Mouse (Mus musculus) limb, embryonic 15.5 days (tissue): ENCODE measurements at regions not wholly inside any gene's neighbourhood (a gene's known extent, or its start where the extent isn't known, plus 50 kb on each side); places are given as distances from the start of the nearest gene placed in this dataset.
"Not testable (repeated sequence)": the region's sequence is repeated elsewhere in the genome, so short reads cannot be mapped to it uniquely, and the experiment has no call there.

Experiments
- ATAC-seq: fragments of 200-750 bp; cut with Nextera tagmentation; 2 replicates; pipeline ENCODE4 v1.8.0; 2017; ENCODE audit warnings: low read depth, moderate TSS enrichment; ENCODE audit not compliant: insufficient number of reproducible peaks, low FRiP score, low TSS enrichment
- H3K27ac ChIP-seq: fragments of 300-500 bp; sonication (generic); 2 replicates; pipeline ENCODE4 v1.5.1; 2015; ENCODE audit warnings: moderate library complexity, mild to moderate bottlenecking, inconsistent platforms
- H3K27me3 ChIP-seq: fragments of 300-500 bp; sonication (generic); 2 replicates; pipeline ENCODE4 v1.6.1; 2015; ENCODE audit warnings: inconsistent platforms
- H3K36me3 ChIP-seq: fragments of 300-500 bp; sonication (generic); 2 replicates; pipeline ENCODE4 v1.6.1; 2015; ENCODE audit warnings: inconsistent platforms
- H3K4me1 ChIP-seq: fragments of 300-500 bp; sonication (generic); 2 replicates; pipeline ENCODE4 v1.6.1; 2015; ENCODE audit warnings: inconsistent platforms
- H3K4me2 ChIP-seq: fragments of 300-500 bp; sonication (generic); 2 replicates; pipeline ENCODE4 v1.6.1; 2015; ENCODE audit warnings: mild to moderate bottlenecking, inconsistent platforms
- H3K4me3 ChIP-seq: fragments of 300-500 bp; sonication (generic); 2 replicates; pipeline ENCODE4 v1.5.1; 2015; ENCODE audit warnings: mild to moderate bottlenecking, inconsistent platforms
- H3K9ac ChIP-seq: fragments of 300-500 bp; sonication (generic); 2 replicates; pipeline ENCODE4 v1.6.1; 2015; ENCODE audit warnings: inconsistent platforms
- H3K9me3 ChIP-seq: fragments of 300-500 bp; sonication (generic); 2 replicates; pipeline ENCODE4 v1.6.1; 2016; ENCODE audit warnings: inconsistent platforms
- WGBS: fragments of 180-500 bp; shearing (Covaris S2); methylation state at CpG from one replicate; pipeline ENCODE4 v1.1.7; 2015; 5-methylcytosine and 5-hydroxymethylcytosine counted together

DNA sequence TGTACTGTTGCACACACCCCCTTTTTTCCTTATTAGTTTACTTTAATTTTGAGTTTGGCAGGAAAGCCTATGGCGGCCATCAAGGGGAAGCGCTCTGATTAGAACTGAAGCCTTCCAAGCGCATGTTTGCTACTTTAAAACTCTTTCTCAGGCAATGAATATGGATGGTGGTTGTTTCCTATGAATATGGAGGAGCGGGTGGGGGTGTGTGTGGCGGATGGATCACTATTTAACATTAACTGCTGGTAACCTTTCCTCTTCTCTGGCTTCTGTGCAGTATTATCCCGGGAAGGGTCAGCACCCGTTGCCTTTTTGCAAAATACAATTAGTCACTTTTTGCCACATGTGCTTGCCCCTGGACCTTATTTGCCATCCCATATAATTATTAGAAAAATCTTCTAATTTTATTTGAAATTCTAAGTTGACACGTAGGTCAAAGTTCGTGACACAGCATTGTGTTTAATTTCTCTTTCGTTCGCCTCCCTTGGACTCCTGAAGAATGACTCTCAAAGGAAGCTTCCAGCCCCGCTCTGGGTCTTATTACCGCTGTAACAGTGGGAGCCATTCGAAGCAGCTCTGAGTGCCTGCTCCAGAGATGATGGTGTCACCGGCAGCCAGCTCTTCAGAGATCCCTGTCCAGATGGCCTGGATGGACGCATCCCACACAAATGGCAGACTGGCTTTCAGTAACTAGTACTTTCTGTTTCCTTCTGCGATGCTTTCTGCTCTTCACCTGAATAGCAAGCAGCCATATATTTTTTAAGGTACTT, 302.0 kb downstream of the Vrk1 start:
- no peak overlapping the region for H3K9ac ChIP-seq
- no peak overlapping the region for H3K4me3 ChIP-seq
- no peak overlapping the region for H3K4me2 ChIP-seq
- peaks cover 14% of the 10 kb centered on the region; the same call in 1 of the 2 replicates for H3K27me3 ChIP-seq
- WGBS = 81% methylated on average over 17 of the region's 17 CpGs
- H3K9me3 ChIP-seq = no peaks in the 10 kb centered on the region
- H3K36me3 ChIP-seq = no peaks in the 10 kb centered on the region
- peaks cover 8% of the 10 kb centered on the region for H3K4me1 ChIP-seq
- H3K27ac ChIP-seq = no peak overlapping the region
- ATAC-seq = no peak

DNA sequence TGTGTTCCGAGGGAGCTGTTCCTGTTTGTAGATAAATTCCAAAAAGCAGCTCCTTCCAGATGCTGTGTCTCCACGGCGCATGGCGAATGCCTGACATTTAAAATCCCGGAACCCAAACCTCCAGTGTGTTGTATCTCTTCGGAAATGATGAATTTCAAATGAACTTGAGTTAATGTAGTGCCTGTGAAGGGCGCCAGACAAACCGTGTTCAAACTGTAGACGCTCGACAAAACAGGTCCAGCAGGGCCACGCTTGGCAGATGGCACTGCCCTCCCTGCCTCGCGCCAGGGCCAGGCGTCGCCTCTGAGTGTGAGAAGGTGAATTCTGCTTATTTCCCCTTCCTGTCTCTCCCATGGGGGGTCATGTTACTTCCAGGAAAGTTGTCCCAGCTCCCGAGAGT, 307.7 kb downstream of the Vrk1 start:
- ATAC-seq = no peak
- 86% methylated on average over 16 of the region's 16 CpGs for WGBS
- H3K36me3 ChIP-seq = no peaks in the 10 kb centered on the region
- H3K4me3 ChIP-seq = no peak overlapping the region
- no peak overlapping the region for H3K4me2 ChIP-seq
- H3K27ac ChIP-seq = no peak overlapping the region
- no peaks in the 10 kb centered on the region for H3K9me3 ChIP-seq
- H3K9ac ChIP-seq = no peak overlapping the region
- no peaks in the 10 kb centered on the region for H3K4me1 ChIP-seq
- no peaks in the 10 kb centered on the region for H3K27me3 ChIP-seq

DNA sequence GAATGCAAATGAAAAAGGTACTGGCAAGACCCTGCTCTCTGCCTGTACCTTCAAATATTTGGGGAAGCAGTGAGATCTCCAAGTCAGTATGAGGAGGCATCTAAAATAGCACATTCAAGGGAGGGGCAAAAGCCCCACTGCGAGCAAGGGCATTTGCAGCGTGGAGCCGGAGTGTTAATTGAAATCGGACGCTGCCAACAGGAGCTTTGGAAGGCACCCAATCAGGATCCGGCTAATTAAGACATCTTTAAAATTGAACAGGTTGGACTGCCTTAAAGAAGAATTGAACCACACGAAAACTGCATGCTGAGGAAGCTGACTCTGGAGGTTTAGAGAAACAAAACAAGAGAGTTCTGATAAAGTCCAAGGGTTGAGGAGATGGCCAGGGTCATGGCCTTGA, 311.5 kb downstream of the Vrk1 start:
- H3K4me3 ChIP-seq = no peak overlapping the region
- no peaks in the 10 kb centered on the region for H3K4me1 ChIP-seq
- no peak overlapping the region for H3K4me2 ChIP-seq
- 0 out of 2 replicates have a peak, but pooled peaks cover 4% of the 10 kb centered on the region for H3K27me3 ChIP-seq
- H3K9me3 ChIP-seq = no peaks in the 10 kb centered on the region
- ATAC-seq = no peak
- WGBS = 44% methylated on average over 7 of the region's 7 CpGs
- H3K9ac ChIP-seq = no peak overlapping the region
- H3K27ac ChIP-seq = no peak overlapping the region
- no peaks in the 10 kb centered on the region for H3K36me3 ChIP-seq

DNA sequence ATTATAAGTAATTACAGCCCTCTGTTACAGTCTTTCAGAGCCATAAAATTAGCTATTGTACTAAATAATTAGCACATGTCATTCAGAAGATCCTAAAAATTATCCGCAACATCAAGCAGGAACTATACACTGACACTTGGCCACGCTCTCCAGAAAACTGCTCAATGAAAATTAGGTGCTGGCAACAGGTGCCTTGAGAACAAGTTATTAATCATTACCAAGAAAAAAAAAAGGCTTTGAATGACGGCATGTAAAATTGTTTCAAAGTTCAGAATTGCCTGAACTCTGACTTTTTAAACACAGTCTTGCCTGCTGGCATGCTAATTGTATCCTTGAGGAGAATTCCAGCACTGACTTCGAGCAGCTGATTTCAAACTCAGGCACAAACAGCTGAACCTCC, 316.6 kb downstream of the Vrk1 start:
- Histone ChIP-seq H3K27ac (no peak overlapping the region), H3K36me3 (no peaks in the 10 kb centered on the region), H3K4me1 (no peaks in the 10 kb centered on the region), H3K9me3 (no peaks in the 10 kb centered on the region), H3K27me3 (0 out of 2 replicates have a peak, but pooled peaks cover 4% of the 10 kb centered on the region), H3K4me2 (no peak overlapping the region), H3K9ac (no peak overlapping the region), H3K4me3 (no peak overlapping the region)
- WGBS = 45% methylated on average over 4 of the region's 4 CpGs
- no peak for ATAC-seq

DNA sequence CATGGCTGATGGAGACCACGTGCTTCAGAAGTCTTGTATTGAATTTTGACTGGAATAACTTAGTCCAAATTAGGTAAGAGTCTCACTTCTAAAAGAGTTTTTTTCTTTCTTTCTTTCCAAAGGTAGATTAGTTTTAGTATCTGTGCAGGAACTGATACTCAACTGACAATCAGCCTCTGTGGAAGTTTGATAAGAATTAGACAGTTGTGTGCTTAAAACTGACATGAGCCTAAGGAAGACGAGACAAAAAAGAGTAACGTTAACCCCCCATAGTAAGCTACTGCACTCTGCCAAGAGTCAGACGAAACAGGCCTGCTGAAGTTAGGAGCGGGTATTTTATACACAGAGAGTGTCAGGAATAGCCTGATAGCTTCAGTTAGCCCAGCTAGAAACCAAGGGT, 317.3 kb downstream of the Vrk1 start:
- Histone ChIP-seq H3K4me1 (no peaks in the 10 kb centered on the region), H3K4me3 (no peak overlapping the region), H3K27ac (no peak overlapping the region), H3K27me3 (0 out of 2 replicates have a peak, but pooled peaks cover 4% of the 10 kb centered on the region), H3K36me3 (no peaks in the 10 kb centered on the region), H3K4me2 (no peak overlapping the region), H3K9me3 (no peaks in the 10 kb centered on the region), H3K9ac (no peak overlapping the region)
- 73% methylated on average over 5 of the region's 5 CpGs for WGBS
- ATAC-seq = no peak

DNA sequence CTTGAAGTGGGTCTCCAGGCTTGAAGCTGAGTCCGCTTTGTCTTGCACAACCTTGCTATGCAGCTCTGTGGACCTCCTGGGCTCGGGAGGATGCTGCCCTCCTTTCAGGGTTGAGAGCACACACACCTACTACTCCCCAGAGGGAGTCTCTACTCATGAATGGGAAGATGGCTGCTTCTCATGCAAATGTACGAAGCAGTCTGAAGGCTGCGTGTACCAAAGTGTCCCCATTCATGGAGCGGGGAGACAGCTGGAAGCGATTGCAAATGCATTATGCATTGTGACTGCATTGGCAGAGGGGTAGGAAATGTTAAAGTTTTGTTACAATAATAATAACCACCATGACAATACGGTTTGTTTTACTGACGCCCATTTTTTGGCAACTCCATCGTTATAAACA, 347.8 kb downstream of the Vrk1 start:
- WGBS = 73% methylated on average over 9 of the region's 9 CpGs
- H3K27me3 ChIP-seq = no peaks in the 10 kb centered on the region
- ATAC-seq = no peak

DNA sequence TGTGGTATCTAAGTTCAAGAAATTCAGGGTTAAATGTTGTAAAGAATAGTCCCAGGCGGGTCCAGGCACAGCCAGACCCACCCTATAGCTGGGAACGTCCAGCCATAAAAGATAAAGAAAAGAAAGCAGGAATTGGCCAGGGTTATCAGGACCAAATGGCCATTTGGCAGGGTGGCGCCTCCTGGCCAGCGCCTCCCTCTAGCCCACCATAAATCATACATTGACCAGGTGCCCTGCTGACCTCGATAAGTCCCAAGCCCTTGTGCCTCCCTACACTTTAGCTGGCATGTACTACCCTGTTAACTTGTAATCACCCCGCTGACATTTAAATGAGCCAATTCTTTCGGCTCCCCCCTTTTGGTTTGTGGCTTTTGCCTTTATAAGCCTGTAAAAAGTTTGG, 351.6 kb downstream of the Vrk1 start:
- H3K9ac ChIP-seq, H3K9me3 ChIP-seq, H3K4me1 ChIP-seq, H3K4me2 ChIP-seq, H3K36me3 ChIP-seq, ATAC-seq, H3K27ac ChIP-seq, H3K4me3 ChIP-seq, H3K27me3 ChIP-seq: not testable (repeated sequence)
- 24% methylated on average over 7 of the region's 7 CpGs for WGBS

More for the DNA sequence above, 347.8 kb downstream of the Vrk1 start:
- Histone ChIP-seq H3K9ac (no peak overlapping the region), H3K4me3 (no peak overlapping the region), H3K27ac (no peak overlapping the region), H3K4me1 (no peaks in the 10 kb centered on the region), H3K4me2 (no peak overlapping the region), H3K9me3 (no peaks in the 10 kb centered on the region), H3K36me3 (no peaks in the 10 kb centered on the region)

DNA sequence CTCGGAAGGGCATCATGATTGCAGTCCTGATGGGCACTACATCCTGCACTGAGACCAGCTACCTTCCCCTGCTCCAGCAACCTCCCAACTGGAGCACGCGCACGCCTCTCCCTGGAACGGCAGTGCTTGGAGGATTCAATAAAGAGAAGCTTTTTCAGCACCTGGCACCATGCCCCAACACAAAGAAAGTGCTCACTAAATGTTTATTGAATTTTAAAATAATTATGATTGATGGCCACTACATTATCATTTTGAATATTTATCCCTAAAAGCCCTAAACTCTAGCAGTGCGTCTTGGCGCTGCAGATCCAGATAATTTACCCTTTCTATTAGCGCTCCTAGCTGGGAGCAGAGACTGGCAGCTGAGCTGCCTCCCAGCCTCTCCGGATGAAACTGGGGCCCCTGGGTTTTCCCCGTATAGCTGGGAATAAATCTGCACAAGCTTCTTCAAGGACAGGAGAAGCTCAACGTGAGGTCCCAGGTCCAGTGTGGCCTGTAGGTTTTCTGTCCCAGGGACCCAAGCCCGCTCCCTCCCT, 364.9 kb downstream of the Vrk1 start:
- no peak for ATAC-seq
- WGBS = 66% methylated on average over 12 of the region's 12 CpGs
- H3K4me2 ChIP-seq = no peak overlapping the region
- peaks cover 8% of the 10 kb centered on the region for H3K4me1 ChIP-seq
- no peaks in the 10 kb centered on the region for H3K36me3 ChIP-seq
- no peak overlapping the region for H3K4me3 ChIP-seq
- no peak overlapping the region for H3K27ac ChIP-seq
- H3K9me3 ChIP-seq = no peaks in the 10 kb centered on the region
- peaks cover 11% of the 10 kb centered on the region; the same call in 1 of the 2 replicates for H3K27me3 ChIP-seq
- H3K9ac ChIP-seq = no peak overlapping the region

DNA sequence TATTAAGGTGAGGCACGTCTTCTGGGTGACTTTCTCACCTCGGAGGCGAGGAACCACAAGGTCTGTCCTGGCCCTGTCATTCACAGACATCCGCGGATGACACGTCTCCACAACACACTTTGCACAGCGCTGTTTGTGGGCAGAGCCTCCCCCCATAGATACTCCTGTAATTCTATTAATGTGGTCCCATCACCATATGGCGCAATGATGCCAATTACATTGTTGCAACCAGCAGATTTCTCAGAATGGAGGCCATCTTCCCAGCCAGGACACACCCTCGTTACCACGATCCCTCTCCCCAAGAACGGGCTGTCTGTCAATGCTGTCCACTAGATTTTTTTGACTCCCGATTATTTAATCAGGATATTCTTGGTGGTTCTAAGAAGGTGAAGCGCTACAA, 365.9 kb downstream of the Vrk1 start:
- Histone ChIP-seq H3K36me3 (no peaks in the 10 kb centered on the region), H3K27me3 (peaks cover 17% of the 10 kb centered on the region; the same call in 1 of the 2 replicates), H3K4me1 (peaks cover 8% of the 10 kb centered on the region), H3K4me2 (no peak overlapping the region), H3K4me3 (no peak overlapping the region), H3K9ac (no peak overlapping the region), H3K27ac (no peak overlapping the region), H3K9me3 (no peaks in the 10 kb centered on the region)
- WGBS = 87% methylated on average over 13 of the region's 13 CpGs
- ATAC-seq = no peak

DNA sequence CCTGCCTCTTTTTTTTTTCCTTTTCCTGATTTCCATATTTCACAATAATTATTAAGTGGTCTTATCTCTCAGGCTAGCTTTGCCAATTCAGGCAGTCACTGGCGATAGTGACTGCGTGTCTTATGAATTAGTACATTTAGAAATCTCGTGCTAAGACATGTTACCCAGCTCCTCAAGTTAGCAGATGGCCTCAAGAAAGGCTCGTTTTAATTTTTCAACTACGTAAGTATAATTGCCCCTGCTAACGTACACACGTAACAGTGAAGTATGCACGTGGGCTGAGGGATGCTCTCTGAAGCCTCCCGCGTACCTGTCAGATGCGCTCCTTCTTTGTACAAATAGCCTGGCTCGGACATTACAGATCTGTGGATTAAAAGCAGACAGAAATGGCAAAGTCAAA, 366.8 kb downstream of the Vrk1 start:
- no peaks in the 10 kb centered on the region for H3K36me3 ChIP-seq
- H3K27me3 ChIP-seq = peaks cover 17% of the 10 kb centered on the region; the same call in 1 of the 2 replicates
- H3K4me2 ChIP-seq = no peak overlapping the region
- no peak overlapping the region for H3K4me3 ChIP-seq
- no peak for ATAC-seq
- no peak overlapping the region for H3K27ac ChIP-seq
- 75% methylated on average over 12 of the region's 12 CpGs for WGBS
- peaks cover 8% of the 10 kb centered on the region for H3K4me1 ChIP-seq
- H3K9me3 ChIP-seq = no peaks in the 10 kb centered on the region
- no peak overlapping the region for H3K9ac ChIP-seq

DNA sequence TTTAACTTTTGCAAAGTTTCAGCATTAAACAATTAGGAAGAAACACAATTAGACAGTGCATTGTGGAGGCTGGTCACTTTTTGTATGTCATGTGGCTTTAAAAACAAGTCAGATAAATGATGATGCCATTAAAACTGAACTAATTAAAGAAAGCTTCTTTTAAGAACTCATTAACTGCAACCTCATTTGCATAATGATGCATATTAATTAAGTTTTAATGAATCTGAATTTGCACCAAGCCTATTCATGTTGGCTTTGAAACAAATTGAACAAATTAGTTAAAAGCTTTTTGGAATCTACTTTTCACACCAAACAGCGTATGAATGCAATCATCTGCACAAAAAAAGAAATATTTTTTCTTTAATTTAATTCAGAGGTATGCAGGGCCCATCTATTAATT, 367.3 kb downstream of the Vrk1 start:
- no peak for ATAC-seq
- WGBS = 92% methylated on average over 1 of the region's 1 CpGs

DNA sequence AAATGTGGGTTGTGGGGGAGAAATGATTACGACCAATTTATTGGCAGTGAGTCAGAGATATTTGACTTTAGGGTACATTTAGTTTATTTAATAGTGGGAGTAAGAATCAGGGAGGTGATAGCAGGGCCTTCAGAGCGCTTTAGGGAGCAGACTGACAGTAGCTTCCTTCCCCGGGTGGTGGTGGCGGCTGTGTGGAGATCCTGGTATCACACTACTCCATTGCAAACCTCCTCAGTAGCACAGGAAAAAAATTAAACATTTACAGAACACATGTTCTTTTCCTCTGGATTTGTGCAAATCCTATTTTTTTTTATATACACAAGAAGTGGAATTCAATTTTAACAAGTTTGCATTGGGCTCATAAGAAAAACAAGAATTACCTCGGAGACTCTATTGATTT, 367.7 kb downstream of the Vrk1 start:
- H3K36me3 ChIP-seq = no peaks in the 10 kb centered on the region
- no peak overlapping the region for H3K9ac ChIP-seq
- 72% methylated on average over 5 of the region's 5 CpGs for WGBS
- no peak for ATAC-seq
- H3K4me1 ChIP-seq = peaks cover 8% of the 10 kb centered on the region
- H3K4me3 ChIP-seq = no peak overlapping the region
- no peak overlapping the region for H3K27ac ChIP-seq
- no peaks in the 10 kb centered on the region for H3K9me3 ChIP-seq
- H3K4me2 ChIP-seq = no peak overlapping the region
- peaks cover 17% of the 10 kb centered on the region; the same call in 1 of the 2 replicates for H3K27me3 ChIP-seq

More for the DNA sequence above, 367.3 kb downstream of the Vrk1 start:
- Histone ChIP-seq H3K9ac (no peak overlapping the region), H3K36me3 (no peaks in the 10 kb centered on the region), H3K4me1 (peaks cover 8% of the 10 kb centered on the region), H3K4me2 (no peak overlapping the region), H3K9me3 (no peaks in the 10 kb centered on the region), H3K27me3 (peaks cover 17% of the 10 kb centered on the region; the same call in 1 of the 2 replicates), H3K4me3 (no peak overlapping the region), H3K27ac (no peak overlapping the region)
